Mouse (Mus musculus): ENCODE results near the gene Tmprss9. TPM values are rescaled to one million over a fixed set of nuclear protein-coding genes. Genes with fewer than 3 reads are reported as not detected.

The Tmprss9 gene
- total and polyA plus RNA-seq, 3 experiments = 0.15 to 0.25 TPM; not detected in 1

DNA sequence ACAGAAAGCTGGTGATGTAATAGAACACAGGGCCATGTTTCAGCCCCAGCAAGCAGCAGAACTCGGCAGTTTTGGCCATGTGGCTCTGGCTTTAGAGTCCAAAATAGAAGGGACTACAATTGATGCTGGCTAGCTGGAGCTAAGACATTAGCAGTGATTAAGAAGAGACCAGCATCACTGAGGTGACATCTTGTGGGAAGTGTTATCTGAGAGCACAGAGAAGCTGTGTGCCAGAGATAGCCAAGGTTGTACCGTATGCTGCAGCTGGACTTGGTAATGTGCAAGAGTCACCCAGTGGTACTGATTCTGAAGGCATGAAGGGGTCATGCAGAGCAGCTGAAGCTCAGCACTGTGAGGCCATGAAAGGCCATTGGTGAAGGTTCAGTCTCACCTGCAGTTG lies 43.6 kb downstream of the Tmprss9 start (continued):
- TF ChIP-seq MYC (IDR thresholded peaks at IDR 0.05; ENCODE audit: low read depth, low read length) = no peak

GRCm38 (mm10) chr10:80915736-80916135 lies 44.1 kb downstream of the Tmprss9 start:
- TF ChIP-seq POLR2AphosphoS5 (IDR thresholded peaks at IDR 0.05; ENCODE audit: borderline replicate concordance, low read depth, low read length) (no peak), MYC (IDR thresholded peaks at IDR 0.05; ENCODE audit: low read depth, low read length) (no peak), ELF1 (IDR thresholded peaks at IDR 0.05; ENCODE audit: low read depth, low read length) (no peak), SMC3 (IDR thresholded peaks at IDR 0.05; ENCODE audit: low read depth, low read length) (no peak), ZNF384 (IDR thresholded peaks at IDR 0.05; ENCODE audit: low read depth, low read length) (no peak), ZMIZ1 (IDR thresholded peaks at IDR 0.05; ENCODE audit: low read depth, low read length) (no peak), GABPA (IDR thresholded peaks at IDR 0.05; ENCODE audit: low read depth, low read length) (no peak), E2F4 (IDR thresholded peaks at IDR 0.05; ENCODE audit: borderline replicate concordance, low read depth, low read length) (no peak), MEF2A (IDR thresholded peaks at IDR 0.05; ENCODE audit: extremely low read depth, insufficient replicate concordance, low read depth, low read length, poor library complexity, severe bottlenecking) (no peak), MAX (IDR thresholded peaks at IDR 0.05; ENCODE audit: low read length) (no peak), POLR2A (IDR thresholded peaks at IDR 0.05; ENCODE audit: control insufficient read depth in 1 of 2, insufficient read depth in 1 of 2, low read depth in 1 of 2, low read length in 2 of 2, poor library complexity in 1 of 2) (no peak)
- no peaks in the 10 kb centered on the region; a peak in 1 of 4 replicates for H3K27me3 ChIP-seq (ENCODE audit: control insufficient read depth in 1 of 2, insufficient read depth in 2 of 2, low read length in 2 of 2)
- DNase-seq (ENCODE audit: low read depth, low spot score) = no peak
- no peaks in the 10 kb centered on the region for H3K9me3 ChIP-seq (replicated peaks; ENCODE audit: insufficient read depth, low read length)
- peaks cover 6% of the 10 kb centered on the region for H3K79me2 ChIP-seq (ENCODE audit: control insufficient read depth, insufficient read depth, low read length, poor library complexity)
- H3K9ac ChIP-seq (ENCODE audit: control insufficient read depth, low read depth, low read length, poor library complexity, severe bottlenecking) = no peak overlapping the region
- H3K36me3 ChIP-seq (ENCODE audit: control insufficient read depth in 1 of 2, insufficient read depth in 2 of 2, low read length in 2 of 2) = peaks cover 0 to 2% of the 10 kb centered on the region in 2 experiments; a peak in 1 of 4 replicates
- no peak overlapping the region for H3K4me3 ChIP-seq (ENCODE audit: control insufficient read depth in 1 of 2, insufficient read depth in 1 of 2, low read depth in 2 of 2, low read length in 2 of 2)
- H3K4me1 ChIP-seq (ENCODE audit: control insufficient read depth in 1 of 2, insufficient read depth in 2 of 2, low read length in 2 of 2) = peaks cover 0 to 8% of the 10 kb centered on the region in 2 experiments; a peak in 1 of 4 replicates
- no peak overlapping the region for H3K27ac ChIP-seq (ENCODE audit: control insufficient read depth, low read depth, low read length)

DNA sequence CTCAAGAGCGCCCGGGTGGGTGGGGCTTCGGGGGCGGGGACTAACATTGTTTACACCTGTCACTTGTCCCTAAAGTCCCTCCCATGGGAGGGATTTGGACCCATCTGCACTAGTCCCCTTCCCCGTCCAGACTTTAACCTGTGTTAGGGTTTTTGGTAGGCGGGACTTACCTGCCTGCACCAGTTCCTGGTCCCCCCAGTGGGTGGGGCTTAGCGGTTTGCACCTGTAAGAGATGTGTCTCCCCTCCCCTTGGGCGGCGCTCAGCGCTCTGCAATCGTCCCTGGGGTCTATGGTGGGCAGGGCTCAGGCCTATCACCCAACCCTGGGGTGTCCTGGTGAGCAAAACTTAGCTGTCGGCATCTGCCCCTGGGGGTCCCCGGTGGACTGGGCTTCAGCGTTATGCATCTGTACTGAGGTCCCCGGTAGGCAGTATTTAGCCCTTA lies 45.7 kb downstream of the Tmprss9 start:
- Histone ChIP-seq H3K9ac (ENCODE audit: control insufficient read depth, low read depth, low read length, poor library complexity, severe bottlenecking) (peak overlapping the region; percentile 87), H3K27ac (ENCODE audit: control insufficient read depth, low read depth, low read length) (no peak overlapping the region), H3K9me3 (replicated peaks; ENCODE audit: insufficient read depth, low read length) (no peaks in the 10 kb centered on the region), H3K27me3 (ENCODE audit: control insufficient read depth in 1 of 2, insufficient read depth in 2 of 2, low read length in 2 of 2) (no peaks in the 10 kb centered on the region; a peak in 1 of 4 replicates), H3K4me1 (ENCODE audit: control insufficient read depth in 1 of 2, insufficient read depth in 2 of 2, low read length in 2 of 2) (peaks cover 0 to 8% of the 10 kb centered on the region in 2 experiments; a peak in 1 of 4 replicates), H3K4me3 (ENCODE audit: control insufficient read depth in 1 of 2, insufficient read depth in 1 of 2, low read depth in 2 of 2, low read length in 2 of 2) (peak overlapping the region; percentile 74 to 96), H3K79me2 (ENCODE audit: control insufficient read depth, insufficient read depth, low read length, poor library complexity) (peaks cover 6% of the 10 kb centered on the region), H3K36me3 (ENCODE audit: control insufficient read depth in 1 of 2, insufficient read depth in 2 of 2, low read length in 2 of 2) (peaks cover 0 to 2% of the 10 kb centered on the region in 2 experiments; a peak in 1 of 4 replicates)
- TF ChIP-seq CTCF (IDR thresholded peaks at IDR 0.05 in 2 of 3, conservative IDR thresholded peaks at IDR 0.05 in 1 of 3; ENCODE audit: control insufficient read depth in 1 of 3, insufficient read depth in 1 of 3, low read depth in 2 of 3, low read length in 3 of 3, poor library complexity in 1 of 3, severe bottlenecking in 1 of 3) (no peak), E2F4 (IDR thresholded peaks at IDR 0.05; ENCODE audit: borderline replicate concordance, low read depth, low read length) (no peak), SMC3 (IDR thresholded peaks at IDR 0.05; ENCODE audit: low read depth, low read length) (no peak), POLR2A (IDR thresholded peaks at IDR 0.05; ENCODE audit: control insufficient read depth in 1 of 2, insufficient read depth in 1 of 2, low read depth in 1 of 2, low read length in 2 of 2, poor library complexity in 1 of 2) (no peak), USF1 (IDR thresholded peaks at IDR 0.05; ENCODE audit: low read depth, low read length) (no peak), MYC (IDR thresholded peaks at IDR 0.05; ENCODE audit: low read depth, low read length) (no peak), GATA1 (IDR thresholded peaks at IDR 0.05; ENCODE audit: low read depth, low read length) (no peak), ZMIZ1 (IDR thresholded peaks at IDR 0.05; ENCODE audit: low read depth, low read length) (no peak), ETS1 (IDR thresholded peaks at IDR 0.05; ENCODE audit: low read depth, low read length) (no peak), SIN3A (IDR thresholded peaks at IDR 0.05; ENCODE audit: low read length) (no peak; the same call in 1 of the 2 replicates), MAZ (IDR thresholded peaks at IDR 0.05; ENCODE audit: low read depth, low read length) (no peak)
- DNase-seq (ENCODE audit: low read depth, low spot score) = no peak
